8 mouse cellular contexts compared by ENCODE assay signal in the genomic region with DNA sequence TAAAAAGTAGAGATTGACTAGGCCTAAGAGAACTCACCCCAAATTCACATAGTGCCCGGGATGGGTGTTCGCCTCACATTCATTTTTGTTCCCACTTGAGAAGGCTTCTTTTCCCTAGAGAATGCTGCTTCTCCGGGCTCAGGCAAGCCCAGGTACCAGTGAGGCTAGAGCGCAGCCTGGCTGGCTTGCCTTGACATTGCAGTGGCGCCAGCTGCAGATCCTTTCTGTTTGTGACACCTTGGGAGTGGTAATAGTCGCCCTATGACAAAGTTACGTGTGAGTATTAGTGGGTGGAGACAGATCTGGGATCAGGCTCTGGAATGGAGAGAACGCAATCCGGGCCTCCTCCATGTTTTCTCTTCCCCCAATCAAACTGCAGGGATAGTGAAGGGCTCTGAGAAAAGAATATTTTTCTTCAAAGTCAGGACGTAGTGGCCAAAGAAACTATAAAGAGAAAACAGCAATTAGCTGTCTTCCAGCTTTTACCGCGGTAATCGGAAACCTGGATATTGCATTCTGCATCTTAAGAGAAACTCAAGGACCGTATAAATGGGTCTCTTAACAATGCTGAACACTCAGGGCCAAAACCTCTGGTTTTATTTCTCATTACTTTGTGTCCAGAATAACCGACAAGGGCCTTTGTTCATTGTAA. TPM values are rescaled to one million over a fixed set of nuclear protein-coding genes. Genes with fewer than 3 reads are reported as not detected.
DNase-seq lines count a peak whose midpoint lies in the region; ATAC-seq lines count a peak whose summit lies in the region.

A gene (minus strand): TSS at position 248 of the 652 bp plus-strand sequence.

- DNase-seq in cerebellum, postnatal 14 days, result peak; percentile 68 to 74
- DNase-seq in gastrocnemius, adult 18-20 months (ENCODE audit: low spot score), result peak; percentile 76
- DNase-seq in hindbrain, embryonic 14.5 days (ENCODE audit: low spot score), result peak; percentile 78
- DNase-seq in left cerebral cortex, adult 11 months (ENCODE audit: low spot score), result peak; percentile 71
- peak; percentile 88 for DNase-seq in lung, postnatal 25 days (ENCODE audit: low spot score)
- DNase-seq in right cerebral cortex, postnatal 14 days, result peak; percentile 54
- peak; percentile 64 to 82 for DNase-seq in urinary bladder, postnatal 36 days (ENCODE audit: low spot score in 2 of 2)

- peak within 1 kb of the TSS; percentile 99 for H3K27ac ChIP-seq in hindbrain, embryonic 14.5 days

- peak within 1 kb of the TSS; percentile 75 for H3K4me3 ChIP-seq in hindbrain, embryonic 14.5 days (replicated peaks; ENCODE audit: low read length)

- H3K9me3 ChIP-seq in hindbrain, embryonic 14.5 days (ENCODE audit: control insufficient read depth, low read length), result no peaks in the 10 kb centered on the region

- peak within 1 kb of the TSS; percentile 96 for H3K9ac ChIP-seq in hindbrain, embryonic 14.5 days

- H3K4me1 ChIP-seq in hindbrain, embryonic 14.5 days (replicated peaks; ENCODE audit: control insufficient read depth, insufficient read depth, low read length), result peaks cover 41% of the 10 kb centered on the region

- no peaks in the 10 kb centered on the region for H3K27me3 ChIP-seq in hindbrain, embryonic 14.5 days (ENCODE audit: control insufficient read depth, insufficient read depth, low read length)

- peak; percentile 11 for ATAC-seq in activated CD4-positive, CD25-positive, alpha-beta regulatory T cell, adult 4 months
- peak; percentile 61 for ATAC-seq in hindbrain, embryonic 14.5 days (ENCODE audit: low FRiP score)

- H3K4me2 ChIP-seq in hindbrain, embryonic 14.5 days (replicated peaks), result peak within 1 kb of the TSS; percentile 70

- H3K36me3 ChIP-seq in hindbrain, embryonic 14.5 days (replicated peaks; ENCODE audit: control insufficient read depth, insufficient read depth), result no peaks in the 10 kb centered on the region

- WGBS in hindbrain, embryonic 14.5 days, result 7% methylated on average over 15 of the region's 15 CpGs

RNA-seq across cellular contexts. Expression of the gene that starts here (rescaled TPM):
- polyA plus RNA-seq in activated CD4-positive, CD25-positive, alpha-beta regulatory T cell, adult 4 months (2017; shearing (Covaris generic)), result 1 to 10 TPM; 1.9 to 2.2 TPM
- total RNA-seq in gastrocnemius, adult 18-20 months (2021), result 10 to 100 TPM; 11.1 to 14.4 TPM
- polyA plus RNA-seq in hindbrain, embryonic 14.5 days (2014; fragmentation: Nextera tagmentation; extraction: Ambion mirVana), result 26.4 and 28.7 TPM in 2 replicates

Comparison
In these comparisons a context has a peak if more than half of its experiments do, and no peak if none do; other contexts are left out.
1. Peak in every context shown above with its lines: DNase-seq, ATAC-seq, H3K4me3 ChIP-seq and H3K27ac ChIP-seq.